Mouse (Mus musculus): ENCODE measurements around the gene Vrk3.
A peak's percentile ranks its signal among the peaks of the same experiment; 100 is the strongest.

Gene Vrk3

DNA sequence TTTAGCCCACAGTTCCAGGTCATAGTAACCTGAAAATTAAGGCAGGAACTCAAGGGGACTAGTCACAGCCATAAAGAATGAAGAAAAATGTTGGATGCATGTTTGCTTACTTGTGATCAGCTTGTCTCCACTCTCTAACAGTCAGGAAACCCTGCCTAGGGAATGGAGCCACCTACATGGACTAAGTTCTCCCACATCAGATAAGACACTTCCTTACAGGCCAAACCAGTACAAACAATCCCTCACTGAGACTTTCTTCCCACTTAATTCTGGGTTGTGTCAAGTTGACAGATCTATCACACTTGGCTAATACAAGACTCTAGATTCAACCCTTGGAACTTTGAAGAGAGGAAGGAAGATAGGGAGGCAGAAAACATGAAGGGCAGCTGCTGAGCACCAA lies 12.2 kb downstream of the Vrk3 start:
- DNase-seq (ENCODE audit: low spot score in 2 of 2), result no peak

DNA sequence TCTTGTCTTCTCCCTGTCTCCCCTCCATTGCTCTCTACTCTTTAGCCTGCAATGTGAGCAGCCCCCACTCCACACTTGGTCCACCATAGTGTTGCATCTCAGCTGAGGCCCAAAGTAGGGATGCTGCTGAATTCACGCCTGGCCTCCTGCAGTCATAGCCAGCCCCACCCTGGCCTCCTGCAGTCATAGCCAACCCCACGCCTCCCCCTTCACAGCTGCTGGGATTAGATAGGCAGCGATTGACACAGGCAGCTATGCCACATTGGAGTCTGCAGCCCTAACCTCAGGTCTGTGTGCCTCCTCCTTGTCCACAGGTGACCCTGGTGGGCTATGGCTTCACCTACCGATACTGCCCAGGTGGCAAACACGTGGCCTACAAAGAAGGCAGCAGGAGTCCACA lies 19.9 kb downstream of the Vrk3 start:
- DNase-seq (ENCODE audit: low spot score in 2 of 2), result no peak

DNA sequence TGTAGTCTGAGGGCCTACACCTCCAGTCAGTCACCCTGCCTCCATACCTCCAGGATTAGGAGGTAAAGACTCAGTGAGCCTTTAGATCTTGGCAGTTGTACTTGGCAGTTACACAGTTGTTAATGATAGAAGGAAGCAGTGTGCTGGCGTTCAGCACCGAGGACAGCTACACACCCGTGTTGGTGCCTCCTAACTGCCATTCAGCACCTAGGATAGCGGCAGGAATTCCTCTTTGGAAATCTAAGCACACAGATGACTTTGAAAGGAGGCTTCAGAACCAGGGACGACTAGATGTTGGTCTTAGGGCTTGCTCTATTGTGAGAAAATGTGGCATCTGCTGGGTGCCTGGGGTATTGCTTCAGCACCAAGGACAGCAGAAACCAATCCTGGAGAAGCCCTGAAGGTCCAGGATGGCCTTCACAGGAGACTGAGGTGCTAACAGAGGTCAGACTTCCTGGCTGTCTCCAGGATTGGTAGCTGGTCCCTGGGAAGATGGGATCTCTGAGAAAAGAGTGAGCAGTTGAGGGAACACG lies 21.9 kb downstream of the Vrk3 start:
- DNase-seq (ENCODE audit: low spot score in 2 of 2), result peak in 1 of 2 experiments; percentile 42

DNA sequence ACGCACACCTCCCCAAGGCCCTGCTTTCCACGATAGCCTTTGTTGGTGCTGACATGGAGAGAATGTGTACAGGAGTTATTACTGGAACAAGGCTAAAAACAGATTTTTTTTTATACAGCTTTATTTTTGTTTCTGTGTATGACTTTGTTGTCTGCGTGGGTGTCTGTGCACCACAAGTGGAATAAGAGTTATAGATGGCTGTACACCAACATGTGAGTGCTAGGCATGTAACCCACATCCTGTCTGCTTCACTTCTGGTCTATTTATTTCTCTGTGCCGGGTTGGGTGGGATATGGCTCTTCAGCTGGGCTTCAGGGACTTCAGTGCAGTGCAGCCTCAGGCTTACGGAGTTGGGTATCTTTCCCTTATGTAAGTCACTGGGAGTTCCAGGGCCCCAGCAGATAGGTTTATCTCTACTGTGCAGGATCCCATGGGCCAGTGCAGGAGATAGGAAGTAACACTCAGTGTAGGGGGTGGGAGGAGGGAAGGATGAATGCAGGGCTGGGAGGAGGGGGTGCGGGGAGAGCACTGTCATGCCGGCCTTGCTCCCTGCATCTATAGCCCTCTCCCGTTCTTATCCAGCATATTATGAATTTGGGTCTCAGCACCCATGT lies 24.5 kb downstream of the Vrk3 start:
- no peak for DNase-seq (ENCODE audit: low spot score in 2 of 2)

DNA sequence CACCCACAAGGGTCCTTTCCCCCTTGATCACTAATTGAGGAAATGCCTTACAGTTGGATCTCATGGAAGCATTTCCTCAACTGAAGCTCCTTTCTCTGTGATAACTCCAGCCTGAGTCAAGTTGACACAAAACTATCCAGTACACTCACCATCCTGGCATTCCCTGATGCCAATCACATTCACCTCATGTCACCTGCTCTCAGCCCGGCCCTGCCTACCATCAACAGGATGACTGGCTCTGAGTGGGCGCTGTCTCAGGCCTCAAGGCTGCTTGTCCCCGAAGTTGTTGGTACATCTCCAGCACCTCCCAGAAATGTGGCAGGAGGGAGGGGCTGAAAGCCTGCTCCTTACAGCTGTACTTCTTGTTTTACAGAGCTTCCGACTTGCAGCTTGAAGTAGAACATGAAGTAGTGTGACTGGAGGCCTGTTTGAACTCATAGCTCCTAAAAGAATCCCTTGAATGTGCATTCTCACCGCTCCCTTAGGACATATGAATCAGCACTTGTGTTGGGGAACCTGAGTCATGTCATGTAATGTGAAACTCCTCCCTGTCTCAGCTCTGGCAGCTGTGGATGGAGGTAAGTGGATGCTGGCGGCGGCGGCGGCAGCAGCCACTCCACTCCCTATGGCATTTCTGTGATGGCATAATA lies 28.8 kb downstream of the Vrk3 start:
- DNase-seq (ENCODE audit: low spot score in 2 of 2), result no peak

DNA sequence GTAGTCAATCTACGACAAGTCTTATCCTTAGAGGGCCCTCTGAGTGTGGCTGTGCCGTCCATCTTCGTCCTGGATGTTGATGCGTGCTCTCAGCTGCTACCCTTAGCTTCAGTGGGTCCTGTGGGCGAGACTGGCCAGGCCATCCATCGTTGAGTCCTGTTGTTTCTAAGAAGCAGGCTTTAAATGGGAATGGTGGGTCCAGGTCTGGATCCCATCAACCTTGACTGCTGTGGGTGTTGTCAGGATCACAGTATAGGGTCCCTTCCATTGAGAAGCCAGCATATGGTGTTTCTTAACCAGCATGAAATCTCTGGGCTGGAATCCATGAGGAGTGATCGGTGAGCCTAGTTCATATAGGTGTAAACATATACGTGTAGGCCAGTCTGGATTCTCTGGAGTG lies 31.9 kb downstream of the Vrk3 start:
- no peak for DNase-seq (ENCODE audit: low spot score in 2 of 2)

DNA sequence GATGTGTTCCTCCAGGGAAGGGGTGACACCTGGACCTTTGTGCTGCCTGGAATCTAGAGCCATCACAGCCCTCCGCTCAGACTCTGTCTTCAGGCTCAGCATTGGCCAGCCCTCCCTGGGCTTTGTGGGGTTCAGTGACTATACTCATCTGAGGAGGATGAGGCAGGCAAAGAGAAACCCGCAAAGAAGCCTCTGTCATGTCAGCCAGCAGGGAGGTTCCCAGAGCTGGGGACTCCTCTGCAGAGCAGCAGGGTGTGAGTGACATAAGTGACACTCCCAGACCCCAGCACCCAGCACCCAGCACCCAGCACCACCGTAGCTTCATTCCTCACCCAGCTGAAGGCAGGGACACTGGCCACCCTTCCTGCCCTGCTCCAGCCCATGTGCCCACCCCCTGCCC lies 41.3 kb downstream of the Vrk3 start:
- peak in 1 of 2 experiments; percentile 6 for DNase-seq (ENCODE audit: low spot score in 2 of 2)

DNA sequence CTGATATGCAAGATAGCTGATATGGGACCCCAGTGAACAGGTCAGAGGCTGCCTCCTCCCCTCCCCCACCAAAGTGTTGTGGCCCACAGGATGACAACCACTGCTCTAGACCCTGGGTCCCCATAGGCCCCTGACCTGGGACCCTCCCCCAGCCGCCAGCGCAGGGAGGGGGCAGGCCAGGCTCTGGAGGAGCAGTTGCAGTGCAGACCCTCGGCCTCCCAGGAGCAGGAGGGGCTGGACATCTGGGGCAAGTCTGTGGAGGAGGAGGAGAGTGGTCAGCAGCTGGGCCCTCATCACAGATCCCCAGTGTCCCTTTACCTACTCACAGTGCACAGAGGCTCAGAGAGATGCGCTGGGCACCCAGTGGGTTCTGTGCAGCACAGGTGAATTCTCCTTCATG lies 41.9 kb downstream of the Vrk3 start:
- DNase-seq (ENCODE audit: low spot score in 2 of 2), result peak in 1 of 2 experiments; percentile 12

DNA sequence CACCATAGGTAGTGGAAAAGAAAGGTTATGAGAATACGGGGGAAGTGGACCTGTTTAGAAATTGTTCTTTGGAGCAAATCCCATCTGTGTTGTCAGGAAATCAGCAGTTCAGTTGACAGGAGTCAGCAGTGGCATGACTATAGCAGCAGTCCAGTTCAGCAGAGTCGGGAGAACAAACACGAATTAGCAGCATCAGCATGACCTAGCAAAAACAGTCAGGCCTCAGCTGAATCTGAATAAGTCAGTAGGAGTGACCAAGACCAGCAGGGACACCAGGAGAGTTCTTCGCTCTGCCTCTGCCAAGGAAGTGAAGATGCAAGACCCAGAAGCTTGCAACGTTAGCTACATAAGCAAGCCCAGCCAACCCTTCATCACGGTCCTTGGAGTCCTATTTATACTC lies 44.6 kb downstream of the Vrk3 start:
- DNase-seq (ENCODE audit: low spot score in 2 of 2), result no peak

DNA sequence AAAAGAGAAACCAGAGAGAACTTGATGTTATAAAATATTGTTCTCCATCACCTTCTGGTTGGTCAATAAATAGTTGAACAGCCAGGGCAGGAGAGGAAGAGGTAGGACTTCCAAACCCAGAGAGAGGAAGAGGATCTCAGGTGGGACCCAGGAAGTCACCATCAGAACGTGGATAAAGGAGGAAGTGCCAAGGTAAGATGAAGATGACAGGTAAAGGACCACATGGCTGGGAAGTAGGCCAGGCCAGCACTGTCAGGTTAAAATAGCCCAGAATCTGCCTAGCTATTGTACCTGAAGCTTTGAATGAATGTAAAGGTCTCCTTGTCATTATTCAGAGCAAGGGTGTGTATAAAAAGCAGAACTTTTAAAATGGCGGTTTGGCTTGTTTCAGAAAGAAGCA lies 60.7 kb downstream of the Vrk3 start:
- DNase-seq (ENCODE audit: low spot score in 2 of 2), result peak in 1 of 2 experiments; percentile 11

DNA sequence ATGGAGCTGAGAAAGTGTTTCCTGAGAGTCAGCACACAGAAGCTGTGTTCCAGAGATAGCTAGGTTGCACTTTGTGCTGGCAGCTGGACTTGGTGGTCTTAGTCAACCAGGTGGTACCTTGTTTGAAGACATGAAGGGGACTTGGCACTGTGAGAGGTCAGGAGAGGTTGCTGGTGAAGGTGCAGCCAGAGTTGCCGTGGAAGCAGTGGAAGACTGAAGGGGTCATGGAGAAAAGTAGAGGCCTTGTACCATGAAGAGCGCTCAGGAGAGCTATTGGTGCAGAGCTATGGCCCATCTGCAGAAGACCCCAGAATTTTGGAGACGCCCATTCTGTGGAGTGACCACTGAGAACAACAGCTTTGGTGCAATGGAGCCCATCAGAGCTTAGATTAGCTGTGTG lies 61.3 kb downstream of the Vrk3 start:
- peak in 1 of 2 experiments; percentile 8 for DNase-seq (ENCODE audit: low spot score in 2 of 2)

DNA sequence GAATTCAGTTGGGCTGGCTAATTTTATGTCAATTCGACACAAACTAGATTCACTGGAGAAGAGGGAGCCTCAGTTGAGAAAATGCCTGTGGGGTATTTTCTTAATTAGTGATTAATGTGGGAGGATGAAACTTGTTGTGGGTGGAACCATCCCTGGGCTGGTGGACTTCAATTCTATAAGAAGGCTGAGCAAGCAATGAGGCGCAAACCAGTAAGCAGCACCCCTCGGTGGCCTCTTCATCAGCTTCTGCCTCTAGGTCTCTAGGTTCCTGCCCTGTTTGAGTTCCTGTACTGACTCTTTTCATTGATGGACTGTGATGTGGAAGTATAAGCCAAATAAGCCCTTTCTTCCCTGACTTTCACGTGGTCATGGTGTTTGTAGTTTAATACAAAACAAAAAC lies 62.2 kb downstream of the Vrk3 start:
- peak; percentile 7 to 13 for DNase-seq (ENCODE audit: low spot score in 2 of 2)

DNA sequence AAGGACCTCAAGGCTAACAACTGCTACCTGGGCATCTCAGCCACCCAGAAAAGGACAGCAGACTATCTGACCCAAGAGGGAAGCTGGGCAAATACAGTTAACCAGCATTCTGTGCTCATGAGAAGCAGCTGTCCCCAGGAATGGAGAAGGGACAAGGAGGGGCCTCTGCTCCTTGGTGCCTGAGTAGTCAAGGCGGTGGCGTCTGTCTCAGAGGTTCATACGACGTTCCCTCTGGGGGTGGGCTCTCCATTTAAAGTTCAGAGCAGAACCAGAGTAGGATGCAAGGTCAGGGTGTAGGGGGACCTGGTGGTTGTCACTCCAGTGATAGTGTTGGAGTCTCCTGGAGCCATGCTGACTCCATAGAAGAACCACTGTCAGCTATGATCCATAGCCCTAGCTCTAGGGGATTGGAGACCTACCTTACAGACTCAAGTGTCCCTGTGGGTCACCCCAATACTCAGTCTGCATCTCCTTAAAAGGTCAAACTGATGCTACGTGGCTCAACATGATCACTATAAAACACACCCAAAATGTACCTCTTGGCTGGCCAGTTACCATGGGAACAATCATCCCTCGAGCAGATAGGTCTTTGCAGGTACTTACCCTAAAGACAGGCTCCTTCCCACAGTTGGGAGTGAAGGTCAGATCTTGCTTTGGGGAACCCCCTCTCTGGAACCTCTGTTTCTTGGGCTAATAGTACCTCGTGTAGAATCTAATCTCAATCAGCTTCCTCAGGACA lies 62.8 kb downstream of the Vrk3 start:
- peak in 1 of 2 experiments; percentile 17 for DNase-seq (ENCODE audit: low spot score in 2 of 2)

DNA sequence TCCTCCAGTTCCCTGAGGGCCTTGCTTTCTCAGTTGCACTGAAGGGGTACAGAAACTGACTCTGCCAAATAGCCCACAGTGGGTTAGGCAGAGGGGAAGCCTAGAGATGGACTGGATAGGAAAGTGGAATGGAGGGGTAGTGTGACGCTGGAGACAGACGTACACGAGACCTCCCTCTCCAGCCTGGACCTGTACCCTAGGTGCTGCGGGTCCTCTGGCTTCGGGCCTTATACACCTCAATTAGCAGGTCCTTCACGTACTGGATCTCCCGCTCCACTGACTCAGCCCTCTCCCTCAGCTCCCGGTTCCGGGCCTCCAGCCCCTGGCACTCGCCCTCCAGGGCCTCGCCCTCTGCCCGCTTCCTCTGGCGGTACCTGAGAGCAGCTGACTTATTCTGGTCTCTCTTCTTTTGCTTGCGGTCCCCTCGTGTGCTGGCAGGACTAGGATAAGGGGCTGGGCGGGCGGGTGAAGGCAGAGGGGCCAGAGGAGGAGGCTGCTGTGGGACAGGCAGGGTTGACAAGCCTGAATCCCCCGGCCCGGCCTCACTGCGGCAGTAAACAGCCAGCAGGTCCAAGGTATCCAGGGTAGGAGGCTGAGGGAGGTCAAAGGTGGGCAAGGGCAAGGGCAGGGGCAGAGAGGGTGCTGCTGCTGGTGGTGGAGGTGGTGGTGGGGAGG lies 64.6 kb downstream of the Vrk3 start:
- peak in 1 of 2 experiments; percentile 25 for DNase-seq (ENCODE audit: low spot score in 2 of 2)

DNA sequence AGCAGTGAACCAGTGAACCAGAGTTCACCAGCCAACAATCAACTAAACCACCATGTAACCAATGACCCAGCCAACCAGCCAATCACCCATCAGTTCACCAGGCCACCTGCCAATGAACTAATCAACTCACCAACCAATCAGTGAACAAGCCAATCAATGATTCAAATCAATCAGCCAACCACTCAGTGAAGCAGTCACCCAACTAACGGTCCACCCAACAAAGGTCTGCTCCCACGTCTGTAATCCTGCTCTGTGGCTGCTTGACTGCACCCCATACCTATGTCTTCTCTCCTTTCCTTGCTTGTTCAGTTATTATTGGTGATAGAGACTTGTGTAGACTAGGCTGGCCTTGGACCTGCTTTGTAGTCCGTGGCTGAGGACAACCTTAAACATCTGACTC lies 65.8 kb downstream of the Vrk3 start:
- DNase-seq (ENCODE audit: low spot score in 2 of 2), result peak in 1 of 2 experiments; percentile 26

DNA sequence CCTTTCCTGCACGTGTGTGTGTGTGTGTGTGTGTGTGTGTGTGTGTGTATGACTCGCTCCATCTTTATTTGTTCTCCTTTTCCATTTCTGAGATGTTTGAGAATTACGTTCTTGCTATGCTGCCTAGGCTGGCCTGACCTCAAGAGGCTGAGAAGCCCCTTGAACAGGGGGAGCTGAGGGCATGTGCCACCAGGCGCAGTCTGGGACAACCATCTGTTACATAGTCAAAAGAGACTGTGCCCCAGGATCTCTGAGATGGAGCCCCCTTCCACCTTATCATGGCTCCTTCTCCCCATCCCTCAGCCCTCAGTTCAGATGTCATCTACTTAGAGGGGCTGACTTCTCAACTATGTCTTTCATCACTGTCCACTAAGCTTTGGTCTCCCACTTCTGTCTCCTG lies 66.2 kb downstream of the Vrk3 start:
- peak in 1 of 2 experiments; percentile 22 for DNase-seq (ENCODE audit: low spot score in 2 of 2)

DNA sequence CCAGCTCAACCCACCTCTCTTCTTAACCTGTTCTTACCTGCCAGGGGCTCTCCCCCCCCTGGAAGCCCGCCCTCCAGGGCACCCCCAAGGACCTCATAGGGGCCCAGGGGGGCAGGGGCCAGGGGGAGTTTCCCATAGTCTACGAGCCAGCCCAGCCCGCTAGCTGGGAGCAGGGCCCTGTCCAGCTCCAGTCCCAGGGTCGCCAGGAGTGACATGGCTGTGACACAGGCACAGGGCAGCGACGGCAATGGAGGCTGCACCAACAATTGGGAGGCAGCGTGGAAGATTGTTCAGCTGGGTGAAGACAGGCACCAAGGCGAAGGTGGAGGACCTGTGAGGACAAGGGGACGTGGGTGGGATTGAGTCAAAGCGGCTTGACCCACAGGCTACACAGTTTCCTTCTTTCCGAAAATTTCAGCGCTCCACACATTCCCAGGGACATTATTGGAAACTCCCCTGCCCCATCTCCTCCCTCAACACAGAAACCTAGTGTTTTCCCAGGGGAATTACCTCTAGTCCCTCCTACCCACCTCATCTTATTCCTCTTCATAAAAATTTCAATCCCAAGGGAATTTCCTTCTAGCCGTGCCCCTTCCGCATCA lies 66.8 kb downstream of the Vrk3 start:
- DNase-seq (ENCODE audit: low spot score in 2 of 2), result peak; percentile 44 to 51

DNA sequence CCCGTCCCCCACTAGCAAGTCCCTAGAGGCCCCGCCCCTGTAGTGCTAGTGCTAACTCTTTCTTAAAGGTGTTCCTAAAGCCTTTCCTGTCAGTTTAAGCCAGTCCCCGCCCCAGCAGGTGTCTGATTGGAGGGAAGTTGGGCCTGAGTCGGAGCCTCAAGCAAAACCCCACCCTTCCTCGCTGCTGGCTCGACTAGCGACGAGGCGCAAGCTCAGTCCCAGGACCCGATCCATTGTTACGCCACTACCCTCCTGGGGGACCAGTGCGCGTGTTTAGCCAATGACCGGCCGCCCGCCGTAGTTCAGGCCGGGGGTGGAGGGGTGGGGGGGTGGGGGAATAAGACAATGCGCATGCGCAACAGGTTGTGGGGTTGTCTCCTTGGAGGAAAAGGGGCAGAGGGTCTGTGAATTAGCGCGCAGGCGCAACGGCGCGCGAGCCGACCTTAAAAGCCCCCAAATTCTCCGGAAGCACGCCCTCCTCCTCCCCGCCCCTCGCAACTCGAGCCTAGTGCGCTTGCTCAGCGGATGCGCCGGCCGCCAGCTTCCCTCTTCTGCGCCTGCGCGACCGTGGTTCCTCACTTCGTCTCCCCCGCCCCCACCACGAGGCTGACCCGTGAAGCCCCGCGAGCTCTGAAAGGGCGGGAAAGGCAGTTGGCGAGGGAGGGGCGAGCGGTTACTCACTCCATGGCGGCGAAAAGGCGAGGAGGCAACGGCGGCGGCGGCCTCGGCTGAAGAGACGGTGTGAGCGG lies 67.7 kb downstream of the Vrk3 start, which contains the start of the genes Nup62 and Il4i1:
TSS of gene Nup62 (plus strand) at position 368 of the 749 bp plus-strand sequence.
TSS of gene Il4i1 (plus strand) at position 667 of the 749 bp plus-strand sequence.
- DNase-seq (ENCODE audit: low spot score in 2 of 2), result peak; percentile 99 to 100

DNA sequence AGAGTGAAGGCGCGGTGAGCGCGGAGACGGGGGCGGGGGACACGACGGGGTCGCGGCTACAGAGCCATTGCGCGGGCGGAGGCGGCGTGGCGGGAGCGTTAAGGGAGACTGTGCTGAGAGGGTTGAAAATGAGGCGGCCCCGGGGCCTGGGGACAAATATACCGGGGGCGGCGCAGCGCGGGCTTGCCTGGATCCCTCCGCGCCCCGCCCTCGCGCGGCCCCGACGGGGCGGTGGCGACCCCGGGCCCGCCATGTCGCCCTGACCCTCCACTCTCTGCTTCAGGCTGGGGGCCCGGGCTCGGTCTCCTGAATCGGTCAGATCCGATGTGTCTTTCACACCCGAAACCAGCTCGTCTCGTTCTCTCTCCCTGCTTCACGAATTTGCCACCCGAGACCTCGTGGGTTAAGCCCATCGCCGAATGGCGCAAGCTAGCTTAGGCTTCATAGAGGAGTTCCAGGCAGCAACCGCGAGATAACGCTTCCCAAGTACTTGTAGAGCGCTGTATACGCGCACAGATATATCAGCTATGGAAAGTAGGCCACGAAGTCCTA lies 68.3 kb downstream of the Vrk3 start, which contains the start of gene Atf5:
TSS of gene Atf5 (minus strand) at position 189 of the 552 bp plus-strand sequence.
- DNase-seq (ENCODE audit: low spot score in 2 of 2), result no peak

DNA sequence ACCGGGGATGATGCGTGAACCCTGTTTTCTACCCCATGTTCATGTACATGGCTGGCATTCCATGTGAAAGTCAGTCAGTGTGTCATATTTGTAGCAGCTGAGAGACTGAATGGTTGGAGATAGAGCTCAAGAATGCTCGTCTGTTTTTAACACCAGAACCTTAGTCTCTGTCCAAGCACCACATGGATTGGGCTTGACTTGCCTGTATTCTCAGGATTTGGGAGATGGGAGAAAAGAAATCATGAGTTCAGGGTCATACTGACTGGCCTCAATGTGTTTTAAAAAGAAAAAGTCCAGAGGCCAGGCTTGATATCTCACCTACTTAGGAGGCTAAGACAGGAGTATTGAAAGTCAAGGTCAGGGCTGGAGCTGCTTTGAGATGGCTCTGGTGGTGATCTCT lies 69.2 kb downstream of the Vrk3 start:
- DNase-seq (ENCODE audit: low spot score in 2 of 2), result no peak
